Mouse (Mus musculus) cerebral cortex, adult 2 months (tissue): ENCODE measurements around the gene Pmm2.

Experiments used
- WGBS: fragments of 180-500 bp; shearing (Covaris S2); methylation state at CpG from one replicate; pipeline ENCODE4 v1.1.7; 2018; 5-methylcytosine and 5-hydroxymethylcytosine counted together

Gene Pmm2

DNA sequence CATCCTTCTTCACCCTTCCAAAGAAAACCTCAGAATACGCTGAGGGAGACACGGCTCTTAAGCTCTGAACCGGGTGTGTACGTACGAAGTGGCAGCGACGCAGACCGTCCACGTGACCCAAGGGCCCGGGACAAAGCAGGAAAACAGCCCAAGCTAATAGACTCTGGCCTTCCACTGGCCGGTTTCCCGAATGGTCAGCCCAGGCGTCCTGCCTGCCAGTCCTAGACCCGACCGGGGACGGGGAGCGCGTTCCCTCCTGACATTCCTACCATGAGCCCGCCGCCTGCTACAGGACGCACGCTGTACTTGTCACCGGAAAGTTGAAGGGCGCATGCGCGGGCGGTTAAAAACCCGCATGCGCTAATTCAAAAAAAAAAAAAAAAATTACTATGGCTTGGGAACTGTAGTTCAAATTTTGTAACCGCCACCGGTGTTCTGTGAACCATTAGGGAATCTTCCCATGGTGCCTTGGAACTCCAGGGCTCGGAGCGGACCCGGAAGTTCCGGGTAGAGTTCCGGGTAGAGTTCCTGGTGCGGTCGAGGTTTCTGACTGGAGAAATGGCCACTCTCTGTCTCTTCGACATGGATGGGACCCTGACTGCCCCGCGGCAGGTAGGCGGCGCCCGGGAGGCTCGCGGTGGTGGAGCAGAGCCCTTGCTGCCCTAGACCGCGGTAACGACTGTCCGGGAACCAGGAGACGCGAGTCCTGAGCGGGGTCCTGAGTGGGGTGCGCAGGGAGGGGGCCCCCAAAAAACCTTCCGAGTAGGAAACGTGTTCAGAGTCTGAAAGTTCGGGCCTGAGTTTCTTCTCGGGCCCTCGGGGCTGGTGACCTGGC, at the start of gene Pmm2, which contains the start of gene Tmem186:
TSS of gene Pmm2 (plus strand) at position 458 of the 835 bp plus-strand sequence.
TSS of gene Tmem186 (minus strand) at position 496 of the 835 bp plus-strand sequence.
- WGBS, result under 1% methylated on average over 59 of the region's 59 CpGs

DNA sequence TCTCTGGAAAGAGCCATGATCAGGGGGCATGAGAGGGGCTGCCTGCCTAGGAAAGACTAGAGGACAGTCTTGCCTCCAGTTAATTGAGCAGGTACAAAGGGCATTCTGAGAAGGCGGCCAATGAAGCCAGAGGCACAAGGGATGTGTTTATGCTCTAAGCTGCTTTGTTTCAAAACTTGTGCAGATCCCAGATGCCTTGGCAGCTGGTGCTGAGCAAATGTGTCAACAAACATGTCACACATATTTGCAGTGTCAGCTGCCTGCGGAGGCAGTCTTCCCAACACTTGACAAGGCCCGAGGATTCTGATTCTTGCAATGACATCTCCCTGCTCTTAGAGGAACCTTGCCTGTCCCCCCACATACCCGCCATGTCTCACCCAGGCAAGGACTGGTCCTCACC, 42.1 kb upstream of the Pmm2 start:
- WGBS, result 40% methylated on average over 4 of the region's 4 CpGs

DNA sequence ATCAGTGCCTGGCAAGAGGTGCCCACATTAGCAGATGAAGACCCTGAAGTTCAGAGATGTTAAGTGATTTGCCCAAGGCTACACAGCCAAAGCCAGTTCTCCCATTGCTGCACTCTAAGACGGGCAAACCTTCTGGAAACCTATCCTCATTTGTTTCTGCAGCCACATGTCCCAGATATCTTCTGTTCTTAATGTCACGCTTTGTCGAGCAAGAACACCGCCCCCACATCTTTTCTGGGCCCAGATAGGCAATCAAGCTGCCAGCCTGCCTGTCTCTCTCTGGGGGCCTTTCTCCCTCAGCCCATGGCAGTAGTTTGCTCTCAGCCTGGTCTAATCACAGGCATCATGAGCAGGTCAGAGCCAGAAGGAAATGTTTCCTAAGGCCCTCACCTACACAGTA, 41.1 kb upstream of the Pmm2 start:
- 42% methylated on average over 4 of the region's 4 CpGs for WGBS

GRCm38 (mm10) chr16:8597516-8597915, 40.0 kb upstream of the Pmm2 start:
- 86% methylated on average over 5 of the region's 5 CpGs for WGBS

- WGBS, result 89% methylated on average over 3 of the region's 3 CpGs
Measured at GRCm38 (mm10) chr16:8603789-8604188, 33.7 kb upstream of the Pmm2 start.

GRCm38 (mm10) chr16:8610397-8610796, 27.1 kb upstream of the Pmm2 start:
- WGBS, result 67% methylated on average over 3 of the region's 3 CpGs

GRCm38 (mm10) chr16:8612214-8613005, 25.1 kb upstream of the Pmm2 start:
- 89% methylated on average over 8 of the region's 8 CpGs for WGBS

- 84% methylated on average over 4 of the region's 4 CpGs for WGBS
Measured at GRCm38 (mm10) chr16:8613039-8613438, 24.4 kb upstream of the Pmm2 start.

- WGBS, result 87% methylated on average over 3 of the region's 3 CpGs
Measured at GRCm38 (mm10) chr16:8613447-8613846, 24.0 kb upstream of the Pmm2 start.

DNA sequence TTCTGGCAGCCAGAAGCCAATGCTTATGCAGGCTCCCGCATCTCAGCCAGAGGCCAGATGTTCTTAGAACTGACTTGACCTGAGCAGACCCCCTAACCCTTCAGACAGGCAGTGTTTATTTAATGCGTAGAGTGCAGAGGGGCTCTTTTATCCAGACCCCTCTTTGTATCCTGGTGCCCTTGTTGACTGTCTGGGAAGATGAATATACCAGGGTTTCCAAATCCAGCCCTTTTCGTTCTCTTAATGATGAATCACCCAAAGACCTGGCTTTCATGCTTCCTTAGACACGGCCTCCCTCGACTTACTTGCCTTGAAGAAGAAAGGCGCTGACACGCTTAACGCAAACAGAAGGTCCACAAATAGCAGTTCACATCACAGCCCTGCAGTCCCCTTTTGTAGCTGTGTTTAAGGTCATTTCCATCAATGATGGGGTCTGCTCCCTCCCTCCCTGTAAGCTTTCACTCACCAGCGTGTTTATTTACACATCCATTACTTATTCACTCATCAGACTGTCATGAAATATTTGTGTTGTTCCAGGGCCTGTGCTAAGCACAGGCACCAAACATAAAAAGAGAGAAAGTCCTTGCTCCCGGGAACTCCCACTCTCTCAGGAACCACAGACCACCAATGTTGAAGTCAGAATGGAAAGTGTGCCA, 17.7 kb upstream of the Pmm2 start:
- WGBS, result 73% methylated on average over 10 of the region's 10 CpGs

DNA sequence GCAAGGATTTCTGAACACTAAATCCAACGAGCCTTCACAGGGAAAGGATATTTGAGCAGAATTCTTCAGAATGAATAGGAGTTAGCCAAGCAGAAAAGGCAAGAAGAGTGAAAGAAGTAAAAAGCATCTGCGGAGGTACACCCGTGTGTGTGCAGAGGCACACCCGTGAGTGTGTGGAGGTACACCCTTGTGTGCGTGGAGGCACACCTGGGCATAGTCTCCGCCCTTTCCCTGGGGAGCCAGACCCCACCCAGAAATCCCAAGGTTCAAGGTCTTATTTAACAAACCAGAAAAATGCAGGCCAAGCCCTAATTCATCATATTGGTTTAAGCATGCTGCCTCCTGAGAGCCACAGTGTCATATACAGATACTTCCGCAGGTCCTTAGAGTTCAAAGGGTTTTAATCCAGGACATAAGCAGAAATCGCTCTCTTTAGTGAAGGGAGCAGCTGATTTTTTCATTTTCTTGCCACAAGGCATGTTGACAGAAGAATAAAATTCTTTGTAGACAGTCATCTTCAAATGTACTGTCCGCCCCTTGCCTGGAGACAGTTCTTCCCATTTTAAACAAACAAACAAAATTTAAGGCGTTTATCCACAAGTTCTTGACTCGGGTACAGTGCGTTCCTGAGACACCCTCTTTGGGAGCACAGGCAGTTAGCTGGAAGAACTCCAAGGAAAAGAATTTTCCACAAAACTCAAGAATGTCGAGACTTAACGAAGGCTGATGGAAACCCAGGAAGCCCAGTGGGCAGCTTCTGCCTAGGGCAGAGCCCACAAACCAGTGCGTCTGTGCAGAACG, 17.0 kb upstream of the Pmm2 start:
- 80% methylated on average over 16 of the region's 16 CpGs for WGBS

GRCm38 (mm10) chr16:8630419-8630818, 7.1 kb upstream of the Pmm2 start:
- 86% methylated on average over 2 of the region's 2 CpGs for WGBS

DNA sequence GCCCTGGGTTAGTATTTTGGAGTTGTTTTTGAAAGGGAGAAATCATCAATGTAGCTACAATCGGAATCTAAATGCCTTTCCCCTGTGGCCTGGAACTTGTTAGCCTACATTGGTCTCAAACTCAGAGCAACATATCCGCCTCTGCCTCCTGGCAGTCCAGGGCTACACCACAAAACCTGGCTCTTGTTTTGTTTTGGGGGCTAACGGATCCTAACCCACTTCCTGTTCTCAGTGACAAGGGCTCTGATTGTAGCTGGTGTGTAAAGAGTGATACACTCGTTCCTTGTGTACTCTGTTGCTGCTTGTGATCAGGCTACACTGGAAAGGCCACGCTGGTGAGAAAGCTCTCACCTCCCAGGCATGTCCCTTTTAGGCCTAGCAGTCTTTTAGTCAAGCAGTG, 6.0 kb upstream of the Pmm2 start:
- WGBS, result 90% methylated on average over 5 of the region's 5 CpGs

- WGBS, result under 1% methylated on average over 13 of the region's 13 CpGs
Measured at GRCm38 (mm10) chr16:8636867-8637216, 632 bp upstream of the Pmm2 start.

DNA sequence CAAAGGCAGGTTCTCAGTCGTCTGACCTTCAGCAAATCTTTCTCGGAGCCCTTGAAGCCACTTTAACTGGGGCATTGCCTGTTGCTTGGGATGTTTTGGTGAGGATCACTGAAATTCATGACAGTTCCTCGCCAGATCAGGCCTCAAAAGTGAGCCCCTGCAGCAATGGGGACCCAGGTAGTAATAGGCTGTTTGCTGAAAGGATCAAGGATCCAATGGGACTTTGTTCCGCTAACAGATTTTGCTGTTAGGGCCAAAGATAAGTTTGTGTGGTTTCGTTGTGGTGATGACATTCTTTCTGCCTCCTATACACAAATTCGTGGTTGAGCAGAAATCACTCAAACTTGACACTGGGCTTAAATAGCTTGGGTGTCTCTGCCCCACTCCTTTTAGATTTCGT, 657 bp downstream of the Pmm2 start:
- 41% methylated on average over 7 of the region's 7 CpGs for WGBS

GRCm38 (mm10) chr16:8639466-8640191, 2.2 kb downstream of the Pmm2 start:
- 84% methylated on average over 11 of the region's 11 CpGs for WGBS

GRCm38 (mm10) chr16:8643855-8644254, 6.4 kb downstream of the Pmm2 start:
- WGBS, result 72% methylated on average over 2 of the region's 2 CpGs

- 66% methylated on average over 6 of the region's 6 CpGs for WGBS
Measured at GRCm38 (mm10) chr16:8645546-8645945, 8.1 kb downstream of the Pmm2 start.

DNA sequence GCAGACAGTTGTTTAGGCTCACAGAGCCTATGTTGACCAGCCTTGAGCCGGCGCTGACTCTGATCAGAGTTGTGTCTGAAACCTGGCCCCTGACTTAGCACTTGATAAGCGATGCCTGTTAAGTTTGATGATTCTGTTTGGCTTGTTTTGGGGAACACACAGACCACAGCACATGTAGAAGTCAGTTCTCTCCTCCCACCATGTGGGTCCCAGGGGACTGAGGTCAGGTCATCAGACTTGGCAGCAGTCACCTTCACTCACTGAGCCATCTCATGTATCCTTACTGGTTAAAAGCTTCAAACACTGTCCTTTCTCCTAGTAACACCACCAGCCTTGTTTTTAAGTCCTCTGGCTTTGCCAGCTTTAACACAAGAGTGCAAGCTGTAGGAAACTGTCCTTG, 12.5 kb downstream of the Pmm2 start:
- WGBS, result over 99% methylated on average over 3 of the region's 3 CpGs

DNA sequence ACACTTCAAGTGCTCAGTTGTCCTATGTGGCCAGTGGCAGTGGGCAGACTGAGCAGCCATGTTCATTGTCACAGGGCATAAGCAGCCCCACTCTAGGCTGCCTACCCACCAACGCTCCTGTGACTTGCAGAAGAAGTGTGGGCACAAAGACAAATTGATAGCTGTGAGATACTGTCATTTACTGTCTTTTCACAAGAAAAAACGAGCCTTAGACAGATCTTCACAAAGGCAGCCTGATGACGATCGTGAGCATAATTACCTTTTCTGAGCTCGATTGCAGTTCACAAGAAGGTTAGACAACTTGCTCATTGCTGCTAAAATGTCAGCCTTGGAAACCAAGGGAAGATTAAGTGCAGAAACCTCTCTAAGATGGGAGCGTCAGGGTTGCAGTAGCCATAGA, 17.6 kb downstream of the Pmm2 start:
- 73% methylated on average over 6 of the region's 6 CpGs for WGBS

DNA sequence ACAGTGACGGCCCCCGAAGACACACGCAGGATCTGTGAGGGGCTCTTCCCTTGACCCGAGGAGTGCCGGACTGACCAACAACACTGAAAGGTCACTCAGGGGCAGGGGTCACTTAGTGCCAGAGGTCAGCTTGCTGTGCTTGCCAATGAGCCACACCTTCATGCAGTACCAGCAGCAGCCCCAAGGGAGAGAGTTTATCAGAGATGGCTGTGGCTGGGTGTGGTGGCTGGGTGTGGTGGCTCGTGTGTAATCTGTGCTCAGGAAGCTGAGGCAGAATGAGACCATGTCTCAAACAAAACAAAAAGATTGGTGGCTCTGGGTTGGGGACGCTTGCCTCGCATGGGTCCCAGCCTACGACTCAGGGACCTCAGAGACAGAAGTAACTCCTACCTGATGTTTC, 18.1 kb downstream of the Pmm2 start:
- 86% methylated on average over 9 of the region's 9 CpGs for WGBS
